Mouse (Mus musculus): ENCODE measurements around the gene Lrit3.

The Lrit3 gene

DNA sequence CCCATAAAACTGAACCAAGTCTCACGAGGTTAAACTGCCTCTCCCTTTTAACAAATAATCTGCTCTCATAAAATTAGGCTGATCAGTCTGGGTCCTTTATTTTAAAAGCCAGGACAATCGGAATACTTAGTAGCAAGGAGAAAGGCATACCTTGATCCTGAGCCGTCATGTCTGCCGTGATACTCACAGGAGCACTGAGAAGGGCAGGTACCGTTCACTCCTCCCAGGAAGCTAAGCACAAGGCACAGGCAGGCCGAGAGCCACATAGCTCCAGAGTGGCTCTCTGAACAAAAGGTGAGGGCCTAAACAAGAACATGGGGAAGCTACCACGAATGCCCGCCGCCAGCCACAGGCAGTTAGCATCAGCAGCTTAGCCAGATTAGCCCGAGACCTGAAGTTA is at the start of gene Lrit3:
TSS of gene Lrit3 (minus strand) at position 266 of the 400 bp plus-strand sequence.
- DNase-seq (ENCODE audit: low spot score in 2 of 2), result no peak

- DNase-seq (ENCODE audit: low spot score in 2 of 2), result no peak
These were observed 43.0 kb upstream of the Lrit3 start for GRCm38 (mm10) chr3:129846846-129847245.

DNA sequence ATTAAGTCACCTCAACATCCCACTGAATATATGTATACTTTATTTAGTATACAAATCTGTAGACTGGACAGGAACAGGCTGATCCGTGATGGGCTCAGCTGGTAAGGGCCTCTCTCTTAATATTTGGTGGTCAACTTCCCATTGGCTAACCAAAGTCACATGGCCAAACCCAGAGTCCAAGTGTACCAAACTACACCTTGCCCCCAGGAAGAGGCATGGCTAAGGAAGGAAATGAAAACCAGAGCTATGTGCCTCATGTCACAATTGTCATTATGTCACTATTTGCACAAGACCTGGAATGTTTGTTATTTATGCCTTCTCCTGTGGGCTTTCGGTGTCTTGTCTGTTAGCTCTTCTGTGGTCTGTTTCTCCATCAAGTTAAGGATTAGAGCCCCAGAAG is 42.0 kb upstream of the Lrit3 start:
- no peak for DNase-seq (ENCODE audit: low spot score in 2 of 2)

DNA sequence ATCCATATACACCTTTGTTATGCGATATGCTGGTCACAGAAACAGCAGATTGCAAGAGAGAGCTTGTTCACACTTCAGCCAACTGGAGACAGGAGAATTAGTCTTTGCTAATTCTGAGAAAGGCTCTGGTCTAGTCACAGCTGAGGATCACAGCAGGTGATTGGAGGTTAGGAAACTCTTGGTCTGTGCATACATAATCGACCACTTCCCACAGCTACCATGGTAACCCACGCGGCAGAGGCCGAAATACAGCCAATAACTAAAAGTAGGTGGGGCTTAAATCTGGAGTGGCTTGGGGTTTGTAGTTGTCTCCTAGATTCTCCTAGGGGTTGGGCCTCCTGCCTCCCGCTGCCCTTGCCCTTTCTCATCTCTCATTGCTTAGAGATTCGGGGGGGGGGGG is 34.2 kb upstream of the Lrit3 start:
- no peak for DNase-seq (ENCODE audit: low spot score in 2 of 2)

GRCm38 (mm10) chr3:129836965-129837364 is 33.1 kb upstream of the Lrit3 start:
- no peak for DNase-seq (ENCODE audit: low spot score in 2 of 2)

DNA sequence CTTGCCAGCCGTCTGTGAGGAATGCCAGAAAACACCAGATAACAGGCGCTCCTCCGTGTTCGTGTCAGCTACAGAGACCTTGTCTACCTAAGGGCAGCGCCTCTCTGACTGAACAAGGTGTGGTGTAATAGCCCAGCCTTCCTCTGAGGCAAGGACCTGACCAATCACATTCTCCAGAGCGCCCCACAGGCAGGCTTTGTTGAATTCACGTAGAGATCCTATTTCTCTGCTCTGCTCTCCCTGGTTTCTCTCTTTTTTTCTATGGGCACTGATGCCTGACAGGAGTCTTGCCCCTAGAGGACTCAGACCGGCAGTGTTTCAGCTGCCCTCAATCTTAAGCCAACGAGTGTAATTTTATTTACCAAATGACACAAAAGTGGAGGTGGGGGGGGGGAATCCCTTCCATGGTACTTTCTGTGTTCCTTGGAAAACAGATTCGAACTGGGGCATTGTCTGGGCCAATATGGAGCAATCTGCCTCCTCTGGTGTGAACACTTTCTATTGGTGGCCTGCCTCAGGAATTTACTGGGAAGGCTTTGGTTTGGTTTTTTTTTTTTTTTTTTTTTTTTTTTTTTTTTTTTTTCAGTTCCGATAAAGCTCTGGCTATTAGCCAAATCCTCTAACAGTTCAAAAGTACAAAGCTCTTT is 32.3 kb upstream of the Lrit3 start:
- DNase-seq (ENCODE audit: low spot score in 2 of 2), result no peak

GRCm38 (mm10) chr3:129835388-129835934 is 31.6 kb upstream of the Lrit3 start, which contains the start of gene Cfi:
Gene Cfi, plus strand, starts transcription at chr3:129835884.
- no peak for DNase-seq (ENCODE audit: low spot score in 2 of 2)

DNA sequence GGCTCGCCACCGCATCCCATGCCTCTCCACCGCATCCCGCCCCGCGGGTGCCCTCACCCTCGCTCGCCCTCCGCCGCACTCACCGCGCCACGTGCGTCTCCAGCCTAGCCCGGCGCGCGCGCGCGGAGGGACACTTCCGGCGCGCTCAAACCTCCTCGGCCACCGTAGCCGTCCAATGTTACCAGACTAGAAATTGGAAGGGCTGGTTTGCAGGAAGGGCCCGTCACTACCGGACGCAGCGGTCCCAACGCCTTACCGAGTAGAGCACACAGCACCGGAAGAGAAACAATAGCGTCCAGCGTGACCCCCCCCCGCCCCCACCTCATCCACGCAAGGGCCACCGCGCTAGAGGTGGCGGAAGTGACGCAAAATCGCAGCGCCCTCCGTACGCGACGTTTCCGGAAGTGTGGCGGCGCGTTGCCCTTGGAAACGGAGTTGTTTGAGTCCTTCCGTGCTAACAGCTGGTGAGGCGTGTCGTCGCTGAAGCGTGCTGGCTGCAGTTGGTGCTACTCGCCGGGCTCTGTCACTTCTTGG is 27.3 kb upstream of the Lrit3 start, which contains the start of gene Gar1:
TSS of gene Gar1 (minus strand) at position 362 of the 534 bp plus-strand sequence.
- peak; percentile 92 to 94 for DNase-seq (ENCODE audit: low spot score in 2 of 2)

DNA sequence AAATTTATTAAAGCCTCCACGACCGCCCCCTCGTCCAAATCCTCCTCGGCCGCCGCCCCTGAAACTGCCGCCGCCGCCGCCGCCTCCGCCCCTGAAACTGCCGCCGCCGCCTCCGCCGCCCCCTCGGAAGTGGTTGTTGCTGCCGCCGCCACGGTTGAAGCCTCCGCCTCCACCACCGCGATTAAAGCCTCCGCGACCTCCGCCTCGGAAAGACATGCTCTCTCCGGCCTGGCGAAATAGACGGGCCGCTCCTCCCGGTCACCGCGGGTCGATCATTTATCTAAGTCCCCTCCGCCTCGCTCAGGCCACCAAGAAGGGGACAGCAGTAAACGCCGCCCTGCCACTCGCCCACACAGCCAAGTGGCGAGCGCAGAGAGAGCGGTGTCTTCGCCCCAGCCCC is 26.8 kb upstream of the Lrit3 start:
- DNase-seq (ENCODE audit: low spot score in 2 of 2), result peak; percentile 36 to 42

DNA sequence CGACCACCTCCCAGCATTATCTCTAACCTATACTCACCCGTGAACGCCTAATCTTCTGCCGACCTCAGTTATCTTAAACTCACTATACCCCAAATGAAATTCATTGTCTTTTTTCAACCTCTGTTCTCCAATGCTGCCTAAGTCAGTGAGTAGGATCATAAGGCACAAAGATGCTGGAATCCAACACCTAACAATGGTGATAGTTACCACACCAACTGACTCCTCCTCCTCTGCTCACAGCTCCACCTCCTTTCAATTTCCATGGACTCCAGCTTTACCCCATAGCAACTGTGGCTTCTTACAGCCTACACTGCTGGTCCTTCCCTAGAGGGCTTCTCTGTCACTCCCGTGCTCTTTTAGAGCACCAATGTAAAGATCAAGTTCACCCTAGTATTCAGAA is 23.9 kb upstream of the Lrit3 start:
- no peak for DNase-seq (ENCODE audit: low spot score in 2 of 2)

DNA sequence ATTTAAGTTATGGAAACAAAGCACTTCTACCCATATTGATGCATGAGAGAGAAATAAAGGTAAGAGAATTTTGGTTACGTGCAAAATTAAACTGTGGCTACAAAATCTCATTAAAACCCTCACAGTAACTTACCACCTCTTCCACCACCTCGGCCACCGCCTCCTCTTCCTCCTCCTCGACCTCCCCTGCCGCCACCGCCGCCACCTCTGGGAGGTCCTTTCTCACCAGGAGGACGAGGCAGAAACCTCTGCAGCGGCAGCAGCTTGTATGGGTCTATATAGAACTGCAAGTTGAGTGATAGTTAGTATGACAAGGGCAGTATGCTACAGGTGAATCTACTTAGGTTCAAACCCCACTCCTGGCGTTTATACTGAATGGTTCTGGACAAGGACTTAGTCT is 22.9 kb upstream of the Lrit3 start:
- DNase-seq (ENCODE audit: low spot score in 2 of 2), result no peak

DNA sequence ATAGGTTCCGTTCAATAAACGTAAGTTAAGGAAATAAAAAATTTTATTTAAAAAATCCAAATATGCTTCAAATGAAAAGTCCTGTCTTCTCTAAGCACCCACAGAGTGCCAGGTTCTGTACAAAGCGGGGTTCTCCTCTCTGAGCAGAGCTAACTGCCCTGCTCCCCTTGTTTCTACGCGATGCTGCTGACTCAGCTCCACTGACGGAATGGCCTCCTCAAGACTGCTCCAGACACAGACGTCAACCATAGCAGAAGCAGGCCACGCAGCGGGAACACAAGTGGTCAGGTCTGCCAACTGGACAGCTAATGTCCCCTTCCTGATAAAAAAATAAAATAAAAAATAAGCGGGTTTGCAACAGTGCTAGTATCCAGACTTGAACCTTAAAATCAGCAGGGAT is 21.1 kb upstream of the Lrit3 start:
- DNase-seq (ENCODE audit: low spot score in 2 of 2), result no peak

- DNase-seq (ENCODE audit: low spot score in 2 of 2), result no peak
These were observed 20.3 kb upstream of the Lrit3 start for GRCm38 (mm10) chr3:129824146-129824545.

DNA sequence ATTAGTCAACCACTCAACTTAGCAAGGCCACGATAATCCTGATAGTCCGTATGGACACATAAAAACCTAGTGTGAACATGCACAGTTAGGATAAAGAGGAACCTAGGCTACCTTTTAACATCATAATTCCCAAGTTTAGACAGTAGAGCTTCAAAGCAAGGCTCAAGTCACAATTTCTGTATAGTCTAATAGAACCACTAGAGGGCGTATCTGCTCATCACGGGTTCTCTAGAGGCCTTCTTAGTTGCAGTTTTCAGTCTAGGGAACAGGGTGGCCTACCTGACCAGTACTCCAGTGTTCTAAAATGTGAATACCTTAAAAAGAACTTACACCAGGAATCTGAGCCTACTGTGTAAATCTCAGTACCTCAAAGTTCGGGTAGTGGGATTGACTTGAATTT is 19.5 kb upstream of the Lrit3 start:
- peak in 1 of 2 experiments; percentile 9 for DNase-seq (ENCODE audit: low spot score in 2 of 2)

DNA sequence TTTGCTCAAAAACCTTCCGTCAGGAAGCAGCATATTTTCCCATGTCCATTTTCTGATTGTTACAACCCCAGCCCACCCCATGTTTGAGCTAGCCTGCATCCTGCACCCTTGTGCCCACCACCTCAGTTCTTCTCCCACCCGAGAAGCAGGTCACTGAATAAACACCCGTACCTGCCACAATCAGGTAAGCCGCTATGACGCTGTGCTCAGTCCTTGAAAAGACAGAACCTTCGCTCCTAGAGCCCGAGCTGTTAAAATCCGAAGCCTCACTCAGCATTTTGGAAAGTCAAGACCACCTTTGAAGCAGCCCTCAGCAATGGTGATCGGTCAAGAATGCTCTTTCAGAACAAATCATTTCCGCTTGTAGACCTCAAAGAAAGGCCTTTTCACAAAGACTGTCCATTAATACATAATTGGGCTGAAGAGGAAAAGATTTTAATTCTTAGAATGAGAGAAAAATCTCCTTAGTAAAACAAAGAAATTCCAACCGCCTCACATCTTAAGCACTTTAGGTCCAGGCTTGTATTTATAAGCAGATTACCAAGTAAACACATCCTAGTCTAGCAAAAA is 18.5 kb upstream of the Lrit3 start, which contains the start of gene Rrh:
TSS of gene Rrh (minus strand) at position 382 of the 570 bp plus-strand sequence.
- no peak for DNase-seq (ENCODE audit: low spot score in 2 of 2)

DNA sequence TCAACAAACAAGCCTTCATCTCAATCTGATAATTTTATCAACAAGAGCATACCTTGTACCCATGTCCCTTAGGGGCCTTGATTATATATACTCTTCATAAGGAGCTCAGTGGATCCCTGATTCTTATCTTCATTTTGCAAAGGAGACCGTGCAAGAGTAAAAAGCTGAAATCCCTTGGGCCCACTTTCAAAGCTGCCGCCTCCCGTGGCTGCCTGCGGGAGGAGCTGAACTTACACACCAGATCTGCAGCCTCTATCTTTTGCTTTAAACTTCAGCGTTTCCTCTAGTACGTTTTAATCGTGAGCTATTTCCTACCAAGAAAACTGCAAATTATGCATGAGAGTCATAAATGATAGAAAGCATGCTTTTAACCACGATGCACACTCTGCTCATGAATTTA is 17.9 kb upstream of the Lrit3 start:
- no peak for DNase-seq (ENCODE audit: low spot score in 2 of 2)

- no peak for DNase-seq (ENCODE audit: low spot score in 2 of 2)
These were observed 17.0 kb upstream of the Lrit3 start for GRCm38 (mm10) chr3:129820847-129821246.

DNA sequence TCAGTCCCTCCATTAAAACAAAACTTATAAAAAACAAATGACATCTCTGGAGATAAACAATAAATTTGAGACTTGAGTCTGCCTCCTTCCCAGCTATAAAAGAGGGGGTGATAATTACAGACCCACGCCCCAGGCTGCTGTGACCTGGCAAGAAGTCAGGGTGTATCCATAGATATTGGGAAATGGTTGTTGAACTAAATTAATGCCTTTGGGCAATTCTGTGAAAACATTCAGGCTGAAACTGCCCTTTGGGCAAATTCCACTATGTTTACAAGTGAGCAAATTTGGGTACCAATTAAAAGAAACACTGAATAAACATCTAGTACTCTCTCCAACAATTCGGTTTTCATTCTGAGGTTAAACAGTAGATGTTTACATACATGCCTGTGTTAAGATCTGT is 4.8 kb downstream of the Lrit3 start:
- no peak for DNase-seq (ENCODE audit: low spot score in 2 of 2)

- DNase-seq (ENCODE audit: low spot score in 2 of 2), result no peak
These were observed 5.3 kb downstream of the Lrit3 start for GRCm38 (mm10) chr3:129798551-129798950.

GRCm38 (mm10) chr3:129797341-129797740 is 6.5 kb downstream of the Lrit3 start:
- DNase-seq (ENCODE audit: low spot score in 2 of 2), result no peak

DNA sequence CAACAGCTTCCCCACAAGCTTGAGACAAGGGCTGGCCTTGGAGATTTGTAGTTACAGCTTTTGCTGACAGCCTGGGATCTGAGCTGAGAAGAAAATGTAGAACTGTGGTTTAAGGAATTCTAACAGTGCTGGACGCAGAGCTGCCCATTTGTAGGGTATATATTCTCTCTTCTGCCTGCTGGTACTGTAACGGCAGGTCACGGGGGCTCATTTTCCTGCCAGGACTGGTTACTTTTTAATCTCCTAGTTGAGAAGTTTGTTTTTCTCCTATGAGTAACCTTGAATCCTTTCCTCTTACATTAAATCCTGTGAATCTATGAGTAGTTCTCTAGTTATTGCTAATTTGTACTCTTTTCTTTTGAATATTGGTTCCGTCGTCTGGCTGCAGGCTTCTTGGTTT is 10.0 kb downstream of the Lrit3 start:
- DNase-seq (ENCODE audit: low spot score in 2 of 2), result no peak

DNA sequence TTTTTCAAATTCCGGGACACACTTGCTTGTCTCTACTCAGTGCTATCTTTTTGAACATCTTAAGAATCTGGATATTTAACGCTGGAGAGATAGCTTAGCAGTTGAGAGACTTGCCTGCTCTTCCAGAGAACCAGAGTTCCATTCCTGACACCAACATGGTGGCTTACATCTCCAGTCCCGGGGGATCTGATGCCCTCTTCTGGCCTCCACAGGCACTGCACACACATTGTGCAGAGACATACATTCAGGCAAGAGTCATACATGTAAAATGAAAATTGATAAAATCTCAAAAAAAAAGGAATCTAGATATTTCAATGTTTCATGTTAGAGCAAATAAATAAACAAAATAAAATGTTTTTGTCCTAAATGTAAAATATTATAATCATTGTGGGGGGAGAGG is 21.1 kb downstream of the Lrit3 start:
- DNase-seq (ENCODE audit: low spot score in 2 of 2), result no peak

- no peak for DNase-seq (ENCODE audit: low spot score in 2 of 2)
These were observed 22.4 kb downstream of the Lrit3 start for GRCm38 (mm10) chr3:129781435-129781834.
